Mouse (Mus musculus): ENCODE measurements around the gene Syt1.

Syt1 gene

GRCm38 (mm10) chr10:109010241-109011193 is at the start of gene Syt1:
Syt1 (minus strand) TSS chr10:109010982.
- DNase-seq (ENCODE audit: low spot score in 2 of 2) = no peak

DNA sequence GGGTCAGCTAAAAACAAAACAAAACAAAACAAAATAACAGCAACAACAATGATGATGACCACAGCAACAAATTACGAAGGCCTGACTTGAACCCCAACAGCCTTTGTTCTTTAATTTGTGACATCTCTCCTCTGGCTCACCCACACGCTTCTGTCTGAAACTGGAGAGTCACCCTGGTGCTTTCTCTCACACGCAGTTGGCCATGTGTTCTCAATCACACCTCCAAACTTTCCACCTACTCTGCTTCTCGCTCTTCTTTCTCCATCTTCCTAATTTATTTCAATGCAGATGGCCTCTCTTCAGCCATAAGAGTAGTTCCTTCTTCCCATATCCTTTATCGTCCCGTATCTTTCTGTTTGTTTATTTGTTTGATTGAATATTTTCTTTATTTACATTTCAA is 45.7 kb upstream of the Syt1 start:
- no peak for DNase-seq (ENCODE audit: low spot score in 2 of 2)

DNA sequence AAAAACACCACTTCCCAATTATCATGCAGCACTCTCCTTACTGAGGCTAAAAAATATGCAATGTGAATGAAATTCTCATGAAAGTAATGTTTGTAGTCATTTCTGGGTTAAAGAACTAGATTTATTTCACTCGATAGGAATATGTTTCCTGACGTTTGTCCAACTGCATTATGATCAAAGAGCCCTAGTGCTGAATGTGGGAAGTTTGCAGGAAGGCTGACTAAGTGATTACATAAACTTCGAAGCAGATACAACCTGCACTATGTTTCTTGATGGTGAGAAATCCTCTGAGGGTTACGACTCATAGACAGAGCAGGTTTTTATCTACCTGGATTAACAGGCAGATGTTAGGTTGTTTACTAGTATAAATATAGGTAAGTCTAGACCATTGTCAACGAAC is 36.8 kb upstream of the Syt1 start:
- DNase-seq (ENCODE audit: low spot score in 2 of 2) = no peak

GRCm38 (mm10) chr10:109046988-109047387 is 36.2 kb upstream of the Syt1 start:
- no peak for DNase-seq (ENCODE audit: low spot score in 2 of 2)

DNA sequence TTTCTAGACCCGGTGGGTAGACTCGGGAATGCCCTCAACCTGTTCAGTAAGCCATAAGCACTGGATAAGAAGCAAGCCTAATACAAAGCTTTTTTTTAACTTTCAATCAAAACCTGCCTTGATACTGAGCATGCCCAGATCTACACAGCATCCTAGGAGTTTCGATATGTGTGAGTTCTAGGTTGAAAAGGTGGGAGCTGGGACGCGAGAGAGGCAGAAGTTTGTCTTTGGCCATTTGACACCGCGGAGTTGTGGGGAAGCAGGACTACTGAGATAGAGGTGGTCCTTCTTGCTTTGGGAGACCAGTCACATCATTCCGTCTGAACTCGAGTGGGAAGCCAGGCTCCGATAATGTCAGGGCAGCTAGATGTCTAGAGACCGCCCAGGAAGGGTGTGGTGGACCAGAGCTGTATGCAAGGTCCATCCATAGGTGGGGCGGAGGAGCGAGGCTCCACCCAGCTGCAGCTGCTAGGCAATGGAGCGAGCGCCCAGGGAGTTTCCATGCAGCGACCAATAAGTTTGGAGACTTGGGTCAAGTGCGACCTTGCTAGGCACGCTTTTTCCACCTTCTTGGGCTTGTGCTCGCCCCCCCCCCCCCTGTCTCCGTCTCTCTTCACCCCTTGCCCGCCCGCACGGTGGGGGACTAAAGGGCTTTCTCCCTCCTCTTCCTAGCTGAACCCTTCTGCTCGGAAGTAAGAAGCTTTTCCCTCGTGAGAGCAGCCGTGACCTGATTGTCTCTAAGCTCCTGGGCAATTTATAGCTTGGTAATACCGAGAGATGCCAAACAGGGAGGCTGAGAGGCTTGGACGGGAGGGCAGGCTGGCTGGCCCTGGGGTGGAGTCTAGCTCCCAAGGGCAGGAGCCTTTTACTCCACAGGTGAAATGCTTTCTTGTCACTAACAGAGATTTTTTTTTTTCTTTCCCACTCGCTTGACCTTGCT is 714 bp upstream of the Syt1 start:
- no peak for DNase-seq (ENCODE audit: low spot score in 2 of 2)

DNA sequence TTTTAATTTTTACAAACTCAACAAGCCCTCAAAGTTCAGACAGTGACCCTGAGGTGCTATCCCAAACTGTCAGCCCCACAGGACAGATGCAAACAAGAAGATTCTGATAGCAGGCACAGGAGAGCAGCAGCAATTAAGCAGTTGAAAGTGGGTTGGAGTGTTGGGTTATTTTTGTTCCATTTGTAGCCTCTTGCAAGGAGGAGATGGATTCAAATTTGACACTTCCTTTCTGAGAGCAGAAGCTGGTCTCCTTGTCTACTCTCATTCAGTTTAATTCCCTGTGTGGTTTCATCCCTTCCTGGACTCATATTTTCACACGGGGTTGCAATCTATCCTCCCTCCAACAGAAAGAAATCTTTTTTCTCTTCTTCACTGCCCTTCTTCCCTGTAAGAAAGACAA is 951 bp downstream of the Syt1 start:
- no peak for DNase-seq (ENCODE audit: low spot score in 2 of 2)

- DNase-seq (ENCODE audit: low spot score in 2 of 2) = no peak
Measured at GRCm38 (mm10) chr10:109008456-109008855, 2.3 kb downstream of the Syt1 start.

DNA sequence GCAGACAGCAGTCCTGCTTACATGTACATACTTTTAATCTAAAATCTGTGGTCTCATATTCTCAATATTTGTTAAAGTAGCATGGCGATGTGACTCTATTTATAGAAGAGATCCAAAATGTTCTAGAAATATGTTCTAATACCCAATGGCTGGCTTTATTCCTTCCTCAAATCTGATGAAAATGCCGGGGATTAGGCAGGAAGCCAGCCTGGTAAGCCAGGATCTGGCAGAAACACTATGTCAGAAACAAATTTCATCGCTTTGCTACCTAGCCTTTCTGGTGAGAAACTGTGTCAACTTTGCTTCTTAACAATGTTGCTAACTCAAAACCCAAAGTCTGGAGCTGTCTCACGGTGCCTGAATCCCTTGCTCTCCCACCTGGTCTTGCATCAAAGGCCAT is 7.3 kb downstream of the Syt1 start:
- DNase-seq (ENCODE audit: low spot score in 2 of 2) = no peak

GRCm38 (mm10) chr10:108987250-108987649 is 23.5 kb downstream of the Syt1 start:
- DNase-seq (ENCODE audit: low spot score in 2 of 2) = no peak

DNA sequence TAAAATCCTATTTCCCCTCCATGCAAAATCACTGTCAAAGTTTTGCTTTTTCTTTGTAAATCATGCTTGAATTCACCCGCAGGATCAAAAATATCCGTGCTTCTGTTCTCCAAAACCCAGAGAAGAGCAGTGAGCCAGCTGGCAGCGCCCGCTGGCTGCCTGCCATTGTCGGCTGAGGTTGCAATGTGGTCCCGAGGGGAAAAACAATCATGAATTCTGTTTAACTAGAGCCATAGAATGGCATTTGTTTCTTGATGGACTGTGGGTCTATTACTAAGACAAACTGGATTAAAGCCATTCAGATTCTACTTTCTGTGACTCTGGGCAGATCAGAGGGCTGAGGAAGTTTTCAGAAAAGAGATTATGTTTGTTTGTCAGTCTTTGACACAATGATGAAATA is 31.1 kb downstream of the Syt1 start:
- no peak for DNase-seq (ENCODE audit: low spot score in 2 of 2)

DNA sequence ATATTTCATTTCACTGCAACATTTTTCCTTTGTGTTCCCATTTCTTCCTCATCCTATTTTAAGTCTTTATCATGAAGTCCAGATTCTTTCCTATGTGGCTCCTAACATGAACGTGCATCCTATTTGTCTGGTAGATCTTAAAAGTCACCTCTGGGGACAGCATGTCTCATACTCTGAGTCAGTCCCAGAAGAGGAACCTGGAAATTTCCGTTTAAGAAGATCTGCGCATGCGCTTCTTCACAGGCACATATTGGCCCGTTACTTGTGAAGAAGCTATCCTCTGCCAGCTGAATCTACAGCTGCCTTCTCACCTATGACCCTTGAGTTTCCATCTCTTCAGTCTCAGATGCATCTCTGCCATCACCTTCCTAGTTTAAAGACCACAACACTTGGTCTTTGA is 55.8 kb downstream of the Syt1 start:
- no peak for DNase-seq (ENCODE audit: low spot score in 2 of 2)

GRCm38 (mm10) chr10:108952182-108952581 is 58.6 kb downstream of the Syt1 start:
- no peak for DNase-seq (ENCODE audit: low spot score in 2 of 2)

DNA sequence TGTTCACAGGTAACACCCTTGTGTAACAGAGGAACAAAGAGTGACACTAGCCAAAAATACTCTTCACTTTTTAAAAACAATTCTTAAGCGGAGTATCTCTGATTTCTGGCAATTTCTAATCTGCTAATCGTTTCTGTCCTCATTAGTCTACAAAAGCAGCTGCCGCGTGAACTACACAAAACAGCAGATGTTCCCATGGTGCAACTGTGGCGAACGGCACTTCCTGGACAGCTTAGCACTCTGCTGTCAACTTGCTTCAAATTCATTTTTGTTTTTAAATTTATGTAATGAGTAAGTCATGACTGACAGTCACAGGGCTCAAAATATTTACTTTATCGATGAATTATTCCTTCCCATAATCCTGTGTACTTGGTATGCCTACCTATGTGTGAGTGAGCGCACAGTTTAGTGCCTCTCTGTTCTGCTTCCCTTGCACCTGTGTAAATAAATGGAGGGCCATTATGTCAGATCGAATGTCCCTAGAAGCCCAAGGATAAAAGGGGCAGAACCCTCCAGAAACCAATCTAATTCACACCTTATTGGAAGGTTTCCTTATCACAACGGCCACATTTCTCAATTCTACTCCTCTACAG is 73.8 kb downstream of the Syt1 start:
- no peak for DNase-seq (ENCODE audit: low spot score in 2 of 2)

DNA sequence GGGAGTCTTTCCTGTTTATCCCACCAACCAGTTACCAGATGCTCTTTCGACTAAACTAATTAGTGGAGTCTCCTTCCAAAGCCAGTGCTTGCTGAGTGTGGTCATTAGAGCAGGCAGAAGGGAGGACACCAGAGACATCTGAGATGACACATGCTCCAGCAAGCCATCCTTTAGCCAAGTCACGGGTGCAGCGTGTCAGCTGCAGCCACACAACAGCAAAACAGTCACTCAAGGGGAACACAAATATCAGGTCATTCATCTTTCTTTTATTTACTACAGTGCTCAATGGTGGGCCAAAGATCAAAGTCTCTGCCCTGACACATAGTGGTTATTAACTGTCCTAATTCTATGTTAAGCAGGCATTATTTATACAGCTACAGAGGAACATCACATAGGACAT is 80.5 kb downstream of the Syt1 start:
- DNase-seq (ENCODE audit: low spot score in 2 of 2) = no peak

DNA sequence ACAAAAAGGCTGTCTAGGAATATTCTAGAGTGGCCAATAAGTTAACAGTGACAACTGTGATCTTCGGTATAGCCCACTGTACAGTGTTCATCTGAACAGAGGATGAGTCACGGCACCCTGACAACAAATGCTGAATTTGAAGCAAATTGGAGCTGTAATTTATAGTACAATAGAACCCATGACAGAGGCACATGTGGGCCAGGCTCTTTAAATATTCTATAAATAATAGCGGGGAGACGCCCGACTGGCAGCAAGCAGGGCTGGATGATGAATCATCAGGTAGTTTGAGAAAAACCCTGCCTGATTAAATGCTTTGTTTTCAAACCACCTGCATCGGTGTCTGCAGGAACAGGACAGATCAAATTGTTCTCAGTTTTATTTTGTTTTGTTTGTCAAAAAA is 81.1 kb downstream of the Syt1 start:
- DNase-seq (ENCODE audit: low spot score in 2 of 2) = no peak

DNA sequence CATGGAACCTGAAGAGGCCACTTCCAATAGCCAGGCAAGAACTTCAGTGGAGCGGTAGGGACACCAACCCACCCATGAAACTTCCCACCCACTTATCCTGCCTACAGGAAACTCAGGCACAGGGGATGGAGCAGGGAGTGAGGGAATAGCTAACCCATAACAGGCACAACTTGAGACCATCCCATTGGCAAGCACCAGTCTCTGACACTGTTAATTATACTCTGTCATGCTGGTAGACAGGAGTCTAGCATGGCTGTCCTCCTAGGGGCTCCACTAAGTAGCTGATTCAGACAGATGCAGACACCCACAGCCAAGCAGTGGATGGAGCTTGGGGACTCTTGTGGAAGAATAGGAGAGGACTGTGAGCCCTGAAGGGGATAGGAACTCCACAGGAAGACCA is 105.5 kb downstream of the Syt1 start:
- DNase-seq (ENCODE audit: low spot score in 2 of 2) = no peak

GRCm38 (mm10) chr10:108904371-108904770 is 106.4 kb downstream of the Syt1 start:
- no peak for DNase-seq (ENCODE audit: low spot score in 2 of 2)

- no peak for DNase-seq (ENCODE audit: low spot score in 2 of 2)
Measured at GRCm38 (mm10) chr10:108896529-108896928, 114.3 kb downstream of the Syt1 start.

GRCm38 (mm10) chr10:108893288-108893687 is 117.5 kb downstream of the Syt1 start:
- DNase-seq (ENCODE audit: low spot score in 2 of 2) = no peak

- no peak for DNase-seq (ENCODE audit: low spot score in 2 of 2)
Measured at GRCm38 (mm10) chr10:108892441-108892840, 118.3 kb downstream of the Syt1 start.

DNA sequence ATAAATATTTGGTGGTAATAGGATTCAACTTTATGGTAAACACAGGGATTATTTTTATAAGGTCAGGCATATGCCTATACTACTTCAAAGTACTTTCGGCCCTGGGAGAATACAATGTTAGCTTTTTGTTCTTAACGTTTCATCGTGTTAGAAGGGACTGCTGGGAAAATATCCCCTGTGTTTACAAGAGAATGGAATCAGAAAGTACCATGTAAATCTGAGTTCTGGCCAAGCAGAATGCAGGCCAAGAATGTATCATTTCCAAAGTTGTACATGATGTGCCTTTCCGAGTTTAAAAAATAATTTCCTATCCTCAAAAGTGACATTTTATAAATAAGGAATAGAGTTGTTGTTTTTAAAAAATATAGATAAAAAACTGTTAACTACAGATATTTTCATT is 121.7 kb downstream of the Syt1 start:
- no peak for DNase-seq (ENCODE audit: low spot score in 2 of 2)

DNA sequence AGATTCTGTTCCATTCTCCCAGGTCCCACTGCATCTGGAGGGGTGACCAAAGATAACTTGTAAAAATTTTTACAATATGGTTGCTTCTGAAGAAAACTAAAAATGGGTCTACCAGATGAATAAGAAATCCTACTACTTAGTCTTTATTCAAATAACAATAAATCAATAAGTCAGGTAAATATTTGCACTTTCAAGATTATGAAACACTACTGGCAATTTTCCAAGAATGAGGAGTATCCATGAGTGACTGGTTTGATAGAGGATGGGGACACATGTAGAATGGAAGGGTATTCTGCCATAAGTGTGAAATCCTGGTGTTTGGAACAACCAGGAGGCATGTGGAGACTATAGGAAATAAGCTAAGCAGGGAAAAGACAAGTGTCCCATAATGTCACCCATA is 124.0 kb downstream of the Syt1 start:
- DNase-seq (ENCODE audit: low spot score in 2 of 2) = no peak

Data from spleen, postnatal 10 days (tissue).